In the genomic region with DNA sequence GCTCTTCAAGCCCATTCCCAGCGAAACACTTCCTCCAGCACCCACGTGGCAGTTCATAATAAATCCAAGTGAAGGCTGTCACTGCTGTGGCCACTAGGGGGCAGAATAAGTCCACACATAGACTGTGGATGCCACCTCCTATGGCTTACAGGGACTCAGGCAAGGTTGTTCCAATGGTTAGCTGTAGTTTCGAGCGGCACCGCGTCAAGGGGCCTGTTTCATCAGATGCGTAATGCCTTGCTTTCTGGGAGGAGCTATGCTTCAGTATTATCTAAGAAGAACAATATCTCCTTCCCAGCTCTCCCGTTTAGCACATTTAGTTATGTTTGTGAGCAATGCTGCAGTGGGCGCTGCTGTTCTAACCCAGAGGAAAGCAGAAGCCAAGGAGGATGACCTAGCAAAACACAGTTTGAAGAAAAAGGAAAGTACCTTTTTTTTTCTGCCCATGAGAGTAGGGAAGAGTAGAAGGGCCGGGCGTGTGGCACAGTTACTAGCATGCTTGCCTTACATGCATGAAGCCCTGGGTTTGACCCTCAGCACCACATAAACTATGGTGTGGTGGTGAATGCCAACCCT, we compare ENCODE assay signal across 8 mouse cellular contexts. TPM values are rescaled to one million over a fixed set of nuclear protein-coding genes. Genes with fewer than 3 reads are reported as not detected.
DNase-seq lines count a peak whose midpoint lies in the region; ATAC-seq and TF ChIP-seq lines count a peak whose summit lies in the region.

No protein-coding gene starts in this region.

- no peak for TF ChIP-seq POLR2A in lung, adult 2 months (IDR thresholded peaks at IDR 0.05; ENCODE audit: borderline replicate concordance, extremely low read depth, low read depth, low read length)

- no peaks in the 10 kb centered on the region for H3K36me3 ChIP-seq in ES-E14 (ENCODE audit: control insufficient read depth, insufficient read depth, low read length, poor library complexity, severe bottlenecking)
- H3K36me3 ChIP-seq in forebrain, embryonic 15.5 days: no peaks in the 10 kb centered on the region

- peak; percentile 89 for TF ChIP-seq CTCF in lung, adult 2 months (IDR thresholded peaks at IDR 0.05; ENCODE audit: insufficient read depth, low read length)

- H3K9ac ChIP-seq in ES-E14 (ENCODE audit: insufficient read depth, low read depth, low read length, poor library complexity, severe bottlenecking): no peak overlapping the region
- no peak overlapping the region for H3K9ac ChIP-seq in forebrain, embryonic 15.5 days (replicated peaks)

- peak overlapping the region; percentile 28 for H3K4me2 ChIP-seq in forebrain, embryonic 15.5 days (replicated peaks)

- intact Hi-C loops in heart, postnatal 25 days (cut with DNase I): loop anchor here (1.0 to 5.0 kb wide), 5 partner anchors 58 to 280 kb away; partner anchors contain the start of genes Aup1, Ccdc142, Gm42688 and Htra2

- DNase-seq in ES-E14 (ENCODE audit: low read depth, low spot score): peak; percentile 86
- DNase-seq in cerebellum, adult 11-12 months: peak; percentile 84
- DNase-seq in heart, postnatal 25 days (ENCODE audit: low spot score): peak; percentile 87
- DNase-seq in layer of hippocampus, adult 18-20 months (ENCODE audit: low spot score in 2 of 2): peak; percentile 89 to 97
- DNase-seq in lung, adult 2 months: peak; percentile 86
- peak; percentile 75 to 80 for DNase-seq in thymus, adult 18-20 months

- H3K27ac ChIP-seq in ES-E14 (ENCODE audit: insufficient read depth, low read depth, low read length, poor library complexity, severe bottlenecking): no peak overlapping the region
- no peak overlapping the region for H3K27ac ChIP-seq in forebrain, embryonic 15.5 days (replicated peaks)

- no peaks in the 10 kb centered on the region for H3K9me3 ChIP-seq in ES-E14 (ENCODE audit: control insufficient read depth, insufficient read depth, low read depth, low read length)
- no peaks in the 10 kb centered on the region for H3K9me3 ChIP-seq in forebrain, embryonic 15.5 days

- 0 out of 2 replicates have a peak, but pooled peaks cover 3% of the 10 kb centered on the region for H3K27me3 ChIP-seq in forebrain, embryonic 15.5 days

- peak; percentile 97 for ATAC-seq in forebrain, embryonic 15.5 days (replicated peaks)
- peak; percentile 96 for ATAC-seq in neutrophil, adult 5-6 weeks (ENCODE audit: extremely low read depth, insufficient number of reproducible peaks, low FRiP score, poor library complexity, severe bottlenecking)

- in situ Hi-C loops in ES-E14 (cut with MboI; ENCODE audit: low sequenced_read_pairs in 2 of 2, unreplicated experiment in 2 of 2): no loop called here

- no peaks in the 10 kb centered on the region for H3K4me1 ChIP-seq in ES-E14 (ENCODE audit: control insufficient read depth in 2 of 2, insufficient read depth in 2 of 2, low read length in 2 of 2, poor library complexity in 1 of 2)
- H3K4me1 ChIP-seq in forebrain, embryonic 15.5 days: 0 out of 2 replicates have a peak, but pooled peaks cover 4% of the 10 kb centered on the region
- H3K4me1 ChIP-seq in lung, adult 2 months (ENCODE audit: control insufficient read depth, insufficient read depth, low read length): peaks cover 9% of the 10 kb centered on the region

- H3K4me3 ChIP-seq in ES-E14 (ENCODE audit: insufficient read depth in 1 of 2, low read depth in 1 of 2, low read length in 2 of 2, poor library complexity in 1 of 2, severe bottlenecking in 1 of 2): no peak overlapping the region
- no peak overlapping the region; the same call in 1 of the 2 replicates for H3K4me3 ChIP-seq in forebrain, embryonic 15.5 days
- H3K4me3 ChIP-seq in lung, adult 2 months (replicated peaks; ENCODE audit: extremely low read depth, low read depth, low read length): peak overlapping the region; percentile 7

- 12% methylated on average over 11 of the region's 11 CpGs for WGBS in forebrain, embryonic 15.5 days
- 4% methylated on average over 11 of the region's 11 CpGs for WGBS in lung, adult 2 months

TF ChIP-seq in ES-E14, 5 proteins besides CTCF, POLR2A, EP300 and RAD21:
- TF ChIP-seq ZC3H11A (IDR thresholded peaks at IDR 0.05; ENCODE audit: borderline replicate concordance, low read depth, low read length) (peak; percentile 86), ZNF384 (IDR thresholded peaks at IDR 0.05; ENCODE audit: low read depth, low read length) (no peak)

RNA-seq across cellular contexts. Expression of gene Dok1, which starts 36.4 kb away (rescaled TPM):
- 8.5 and 14.9 TPM in 2 replicates for total RNA-seq in ES-E14 (2012; rRNA removed)
- polyA plus RNA-seq in forebrain, embryonic 15.5 days (2015; fragmentation: Nextera tagmentation; extraction: Ambion mirVana): 3.1 and 3.4 TPM in 2 replicates
- total RNA-seq in heart, postnatal 25 days (2021): 1 to 10 TPM; 2.9 to 3.2 TPM
- total RNA-seq in layer of hippocampus, adult 18-20 months (2021): 1 to 10 TPM; 3.8 to 4.3 TPM
- 12.6 and 15.1 TPM in 2 replicates for polyA plus RNA-seq in lung, adult 2 months (2012; rRNA removed)
- total RNA-seq in neutrophil, adult 5-6 weeks (2017): 20.7 and 25.4 TPM in 2 replicates

RNA-seq across cellular contexts. Expression of gene Loxl3, which starts 37.1 kb away (rescaled TPM):
- total RNA-seq in ES-E14 (2012; rRNA removed): 2.3 and 3.4 TPM in 2 replicates
- polyA plus RNA-seq in forebrain, embryonic 15.5 days (2015; fragmentation: Nextera tagmentation; extraction: Ambion mirVana): 4.7 and 6.3 TPM in 2 replicates
- total RNA-seq in heart, postnatal 25 days (2021): 1 to 10 TPM; 2.0 to 4.2 TPM
- 1 to 10 TPM; 2.5 to 2.8 TPM for total RNA-seq in layer of hippocampus, adult 18-20 months (2021)
- polyA plus RNA-seq in lung, adult 2 months (2012; rRNA removed): 6.7 and 8.5 TPM in 2 replicates
- 0.47 and 0.74 TPM in 2 replicates for total RNA-seq in neutrophil, adult 5-6 weeks (2017)

RNA-seq across cellular contexts. Expression of gene M1ap, which starts 50.1 kb away (rescaled TPM):
- total RNA-seq in ES-E14 (2012; rRNA removed): 5.7 and 6.8 TPM in 2 replicates
- not detected in 2 replicates for polyA plus RNA-seq in forebrain, embryonic 15.5 days (2015; fragmentation: Nextera tagmentation; extraction: Ambion mirVana)
- under 1 TPM in 1 of 2 experiments, not detected in 1; 0.17 TPM for total RNA-seq in heart, postnatal 25 days (2021)
- total RNA-seq in layer of hippocampus, adult 18-20 months (2021): not detected
- 2.3 and 3.5 TPM in 2 replicates for polyA plus RNA-seq in lung, adult 2 months (2012; rRNA removed)
- total RNA-seq in neutrophil, adult 5-6 weeks (2017): 1.1 and 2.1 TPM in 2 replicates

RNA-seq across cellular contexts. Expression of gene Sema4f, which starts 57.3 kb away (rescaled TPM):
- total RNA-seq in ES-E14 (2012; rRNA removed): 2.3 and 3.5 TPM in 2 replicates
- polyA plus RNA-seq in forebrain, embryonic 15.5 days (2015; fragmentation: Nextera tagmentation; extraction: Ambion mirVana): 14.9 and 15.8 TPM in 2 replicates
- under 1 TPM; 0.34 to 0.47 TPM for total RNA-seq in heart, postnatal 25 days (2021)
- 10 to 100 TPM; 40.1 to 40.8 TPM for total RNA-seq in layer of hippocampus, adult 18-20 months (2021)
- polyA plus RNA-seq in lung, adult 2 months (2012; rRNA removed): 15.3 and 18.3 TPM in 2 replicates
- total RNA-seq in neutrophil, adult 5-6 weeks (2017): 0.58 and 1.5 TPM in 2 replicates

RNA-seq across cellular contexts. Expression of gene Aup1, which starts 57.5 kb away (rescaled TPM):
- 152 and 242 TPM in 2 replicates for total RNA-seq in ES-E14 (2012; rRNA removed)
- polyA plus RNA-seq in forebrain, embryonic 15.5 days (2015; fragmentation: Nextera tagmentation; extraction: Ambion mirVana): 159 and 161 TPM in 2 replicates
- 10 to 100 TPM; 65.5 to 73.0 TPM for total RNA-seq in heart, postnatal 25 days (2021)
- 100 to 1,000 TPM; 125 to 137 TPM for total RNA-seq in layer of hippocampus, adult 18-20 months (2021)
- 389 and 538 TPM in 2 replicates for polyA plus RNA-seq in lung, adult 2 months (2012; rRNA removed)
- total RNA-seq in neutrophil, adult 5-6 weeks (2017): 221 and 242 TPM in 2 replicates
